Mouse (Mus musculus): ENCODE data around the gene Gm21964. TPM values are rescaled to one million over a fixed set of nuclear protein-coding genes. Genes with fewer than 3 reads are reported as not detected.

The Gm21964 gene
- polyA plus RNA-seq, 1 experiment, result not detected

- no peaks in the 10 kb centered on the region for H3K36me3 ChIP-seq (ENCODE audit: control insufficient read depth, insufficient read depth, low read length, poor library complexity, severe bottlenecking)
- H3K27me3 ChIP-seq (ENCODE audit: control insufficient read depth, insufficient read depth, low read length, poor library complexity, severe bottlenecking), result no peaks in the 10 kb centered on the region; the same call in 1 of the 2 replicates
- no peak overlapping the region for H3K9ac ChIP-seq (ENCODE audit: low read depth, poor library complexity, severe bottlenecking)
- H3K4me1 ChIP-seq (ENCODE audit: control insufficient read depth, insufficient read depth, low read length), result no peaks in the 10 kb centered on the region
- H3K4me3 ChIP-seq (ENCODE audit: low read depth, low read length), result no peak overlapping the region
- no peaks in the 10 kb centered on the region for H3K9me3 ChIP-seq (replicated peaks; ENCODE audit: control insufficient read depth, insufficient read depth, low read length, poor library complexity, severe bottlenecking)
- no peak for TF ChIP-seq EP300 (IDR thresholded peaks at IDR 0.05; ENCODE audit: insufficient read depth, low read depth, low read length)
- no peak for TF ChIP-seq POLR2A (IDR thresholded peaks at IDR 0.05; ENCODE audit: insufficient read depth, low read length)
- TF ChIP-seq CTCF (IDR thresholded peaks at IDR 0.05; ENCODE audit: low read depth, low read length), result no peak
- no peak overlapping the region for H3K27ac ChIP-seq (ENCODE audit: insufficient read depth, low read length)
These were observed 31.3 kb upstream of the Gm21964 start for GRCm38 (mm10) chr8:110069706-110070105.

DNA sequence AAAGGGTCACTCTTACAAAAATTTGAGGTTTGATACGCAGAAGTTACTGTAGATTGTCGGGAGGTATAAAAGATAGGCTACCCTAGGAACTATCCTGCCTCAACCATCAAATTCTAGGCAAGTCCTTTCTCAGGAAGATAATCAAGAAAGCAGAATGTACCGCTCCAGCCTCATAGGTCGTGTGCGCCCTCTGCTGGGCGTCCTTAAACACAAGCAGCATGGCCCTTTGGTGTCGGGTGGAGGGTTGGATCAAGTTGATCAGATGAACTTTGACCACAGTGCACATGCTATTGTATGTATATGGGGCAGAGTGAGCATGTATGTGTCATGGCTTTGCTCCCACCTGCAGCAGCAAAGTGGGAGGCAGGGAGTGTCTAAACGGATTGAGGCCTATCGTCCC is 29.4 kb upstream of the Gm21964 start:
- no peak overlapping the region for H3K27ac ChIP-seq (ENCODE audit: insufficient read depth, low read length)
- H3K9ac ChIP-seq (ENCODE audit: low read depth, poor library complexity, severe bottlenecking), result no peak overlapping the region
- H3K4me3 ChIP-seq (ENCODE audit: low read depth, low read length), result no peak overlapping the region
- no peak for TF ChIP-seq EP300 (IDR thresholded peaks at IDR 0.05; ENCODE audit: insufficient read depth, low read depth, low read length)
- TF ChIP-seq CTCF (IDR thresholded peaks at IDR 0.05; ENCODE audit: low read depth, low read length), result peak; percentile 98
- TF ChIP-seq POLR2A (IDR thresholded peaks at IDR 0.05; ENCODE audit: insufficient read depth, low read length), result no peak
- H3K36me3 ChIP-seq (ENCODE audit: control insufficient read depth, insufficient read depth, low read length, poor library complexity, severe bottlenecking), result no peaks in the 10 kb centered on the region
- H3K9me3 ChIP-seq (replicated peaks; ENCODE audit: control insufficient read depth, insufficient read depth, low read length, poor library complexity, severe bottlenecking), result no peaks in the 10 kb centered on the region
- H3K27me3 ChIP-seq (ENCODE audit: control insufficient read depth, insufficient read depth, low read length, poor library complexity, severe bottlenecking), result no peaks in the 10 kb centered on the region; the same call in 1 of the 2 replicates
- H3K4me1 ChIP-seq (ENCODE audit: control insufficient read depth, insufficient read depth, low read length), result no peaks in the 10 kb centered on the region

DNA sequence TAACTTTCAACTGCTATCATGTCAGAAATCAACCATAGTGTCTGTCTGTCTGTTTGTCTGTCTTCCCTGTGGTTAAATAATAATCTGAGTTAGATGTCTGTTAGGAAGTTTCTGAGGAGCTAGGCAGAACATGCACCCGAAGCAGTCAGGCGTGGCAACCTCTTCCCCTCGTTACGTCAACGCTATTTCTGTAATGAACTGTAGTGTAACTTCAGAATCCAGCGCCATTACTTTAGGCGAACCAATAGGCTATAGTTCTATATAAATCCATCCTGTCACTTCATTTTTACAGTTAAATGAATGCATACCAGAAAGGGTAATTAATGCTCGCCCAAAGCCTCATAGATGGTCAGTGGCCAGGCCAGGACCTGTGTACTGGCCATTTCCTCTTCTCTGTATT is 26.5 kb upstream of the Gm21964 start:
- H3K4me3 ChIP-seq (ENCODE audit: low read depth, low read length), result no peak overlapping the region
- H3K27me3 ChIP-seq (ENCODE audit: control insufficient read depth, insufficient read depth, low read length, poor library complexity, severe bottlenecking), result no peaks in the 10 kb centered on the region; the same call in 1 of the 2 replicates
- no peaks in the 10 kb centered on the region for H3K9me3 ChIP-seq (replicated peaks; ENCODE audit: control insufficient read depth, insufficient read depth, low read length, poor library complexity, severe bottlenecking)
- no peak overlapping the region for H3K9ac ChIP-seq (ENCODE audit: low read depth, poor library complexity, severe bottlenecking)
- no peak for TF ChIP-seq POLR2A (IDR thresholded peaks at IDR 0.05; ENCODE audit: insufficient read depth, low read length)
- TF ChIP-seq CTCF (IDR thresholded peaks at IDR 0.05; ENCODE audit: low read depth, low read length), result no peak
- TF ChIP-seq EP300 (IDR thresholded peaks at IDR 0.05; ENCODE audit: insufficient read depth, low read depth, low read length), result no peak
- H3K36me3 ChIP-seq (ENCODE audit: control insufficient read depth, insufficient read depth, low read length, poor library complexity, severe bottlenecking), result no peaks in the 10 kb centered on the region
- H3K4me1 ChIP-seq (ENCODE audit: control insufficient read depth, insufficient read depth, low read length), result no peaks in the 10 kb centered on the region
- H3K27ac ChIP-seq (ENCODE audit: insufficient read depth, low read length), result no peak overlapping the region

DNA sequence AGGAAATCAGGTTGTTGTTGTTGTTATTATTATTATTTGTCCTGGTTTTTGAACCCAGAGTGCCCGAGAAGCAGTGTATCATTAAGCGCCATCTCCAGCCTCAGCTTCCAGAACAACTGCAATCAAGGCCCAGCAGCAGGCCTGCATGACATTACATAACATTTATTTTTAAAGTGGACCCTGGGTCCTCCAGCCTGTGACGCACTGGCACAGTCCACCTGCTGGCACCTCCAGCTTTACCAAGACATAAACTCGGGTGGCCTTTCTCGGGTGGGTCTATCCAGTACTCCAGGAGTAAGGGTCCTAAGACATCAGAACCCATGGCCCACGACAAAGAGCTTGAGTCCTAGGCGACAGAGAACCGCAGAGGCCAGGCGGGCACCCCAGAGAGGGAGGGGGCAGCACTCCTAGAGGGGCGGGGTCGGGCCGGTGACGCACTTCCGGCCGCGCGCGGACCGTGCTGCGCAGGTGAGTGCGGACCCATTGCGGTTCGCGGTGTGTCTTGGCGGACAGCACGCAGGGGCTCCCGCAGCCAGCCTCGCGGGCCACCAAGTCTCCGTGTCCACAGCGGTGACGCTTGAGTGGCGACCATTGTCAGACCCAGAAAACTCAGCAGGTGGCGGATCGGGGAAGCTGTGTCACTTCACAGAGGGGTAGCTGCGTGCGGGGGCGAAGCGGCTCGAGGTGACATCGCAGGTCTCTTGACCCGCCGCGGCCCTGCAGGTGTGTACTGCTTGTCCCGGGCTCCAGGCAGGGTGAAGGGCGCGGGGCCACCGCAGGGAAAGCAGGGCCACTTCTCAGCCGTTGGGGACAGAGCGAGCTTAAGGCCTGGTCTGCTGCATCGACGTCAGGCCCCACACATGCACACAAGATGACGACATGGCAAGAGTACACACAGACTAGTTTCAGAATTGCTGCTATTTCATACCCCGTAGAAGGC is 21.5 kb upstream of the Gm21964 start, which contains the start of gene Zfp612:
Gene Zfp612, plus strand, starts transcription at position 465 of the 940 bp plus-strand sequence.
- H3K9me3 ChIP-seq (replicated peaks; ENCODE audit: control insufficient read depth, insufficient read depth, low read length, poor library complexity, severe bottlenecking), result no peaks in the 10 kb centered on the region
- TF ChIP-seq CTCF (IDR thresholded peaks at IDR 0.05; ENCODE audit: low read depth, low read length) (no peak), POLR2A (IDR thresholded peaks at IDR 0.05; ENCODE audit: insufficient read depth, low read length) (no peak)
- H3K4me1 ChIP-seq (ENCODE audit: control insufficient read depth, insufficient read depth, low read length), result no peaks in the 10 kb centered on the region
- H3K27ac ChIP-seq (ENCODE audit: insufficient read depth, low read length), result no peak within 1 kb of the TSS
- peak within 1 kb of the TSS; percentile 93 for H3K4me3 ChIP-seq (ENCODE audit: low read depth, low read length)
- no peaks in the 10 kb centered on the region for H3K27me3 ChIP-seq (ENCODE audit: control insufficient read depth, insufficient read depth, low read length, poor library complexity, severe bottlenecking)
- H3K9ac ChIP-seq (ENCODE audit: low read depth, poor library complexity, severe bottlenecking), result peak within 1 kb of the TSS; percentile 63
- H3K36me3 ChIP-seq (ENCODE audit: control insufficient read depth, insufficient read depth, low read length, poor library complexity, severe bottlenecking), result no peaks in the 10 kb centered on the region

GRCm38 (mm10) chr8:110082416-110083105 is 18.4 kb upstream of the Gm21964 start:
- Histone ChIP-seq H3K9ac (ENCODE audit: low read depth, poor library complexity, severe bottlenecking) (no peak overlapping the region), H3K9me3 (replicated peaks; ENCODE audit: control insufficient read depth, insufficient read depth, low read length, poor library complexity, severe bottlenecking) (no peaks in the 10 kb centered on the region), H3K27me3 (ENCODE audit: control insufficient read depth, insufficient read depth, low read length, poor library complexity, severe bottlenecking) (no peaks in the 10 kb centered on the region), H3K4me3 (ENCODE audit: low read depth, low read length) (no peak overlapping the region), H3K36me3 (ENCODE audit: control insufficient read depth, insufficient read depth, low read length, poor library complexity, severe bottlenecking) (0 out of 2 replicates have a peak, but pooled peaks cover 3% of the 10 kb centered on the region), H3K4me1 (ENCODE audit: control insufficient read depth, insufficient read depth, low read length) (no peaks in the 10 kb centered on the region), H3K27ac (ENCODE audit: insufficient read depth, low read length) (no peak overlapping the region)
- TF ChIP-seq EP300 (IDR thresholded peaks at IDR 0.05; ENCODE audit: insufficient read depth, low read depth, low read length), result no peak
- TF ChIP-seq POLR2A (IDR thresholded peaks at IDR 0.05; ENCODE audit: insufficient read depth, low read length), result no peak
- no peak for TF ChIP-seq CTCF (IDR thresholded peaks at IDR 0.05; ENCODE audit: low read depth, low read length)

Measured in ES-Bruce4 (cell line).